Mouse (Mus musculus): ENCODE data around the gene Enho. TPM values are rescaled to one million over a fixed set of nuclear protein-coding genes. Genes with fewer than 3 reads are reported as not detected.
A peak's percentile ranks its signal among the peaks of the same experiment; 100 is the strongest.

Gene Enho
- polyA plus RNA-seq, 1 experiment from 2014 or later, result 7.6 TPM

DNA sequence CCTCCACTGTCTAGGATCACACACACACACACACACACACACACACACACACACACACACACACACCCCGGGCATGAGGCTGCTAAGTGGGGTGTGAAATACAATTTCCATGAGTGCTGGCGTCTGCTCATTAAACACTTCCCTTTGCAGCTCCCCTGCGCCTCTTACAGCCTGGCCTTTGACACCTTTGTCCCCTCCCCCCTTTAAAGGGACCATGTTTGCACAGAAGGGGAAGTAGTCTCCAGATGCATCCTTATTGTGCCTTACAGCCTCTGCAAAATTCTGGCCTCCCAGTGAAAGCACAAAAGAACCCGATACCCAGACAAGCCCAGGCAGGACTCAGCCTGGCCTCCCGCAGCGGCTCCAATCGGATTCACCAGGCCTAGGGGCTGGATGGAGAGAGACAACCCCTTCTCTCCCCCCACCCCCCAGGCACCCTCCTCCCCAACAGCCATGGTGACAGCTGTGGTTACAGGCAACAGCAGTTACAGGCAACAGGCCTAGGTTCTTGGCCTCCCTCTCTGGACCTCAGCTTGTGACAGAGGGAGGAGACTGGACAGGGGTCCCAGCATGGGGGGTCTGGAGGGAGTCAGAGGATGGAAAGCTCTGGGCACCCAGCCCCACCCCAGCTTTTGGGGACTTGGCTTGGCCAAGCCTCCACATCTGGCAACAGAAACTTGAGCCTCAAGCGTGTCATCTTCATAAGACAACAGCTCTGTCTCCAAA is 11.8 kb downstream of the Enho start:
- ATAC-seq, result peak; percentile 71
- Histone ChIP-seq H3K36me3 (ENCODE audit: control insufficient read depth, insufficient read depth, low read length) (no peaks in the 10 kb centered on the region), H3K9ac (ENCODE audit: low read depth, low read length) (0 out of 2 replicates have a peak overlapping the region, but pooled peaks have one; percentile 3), H3K4me1 (ENCODE audit: control insufficient read depth, insufficient read depth, low read length) (peaks cover 16% of the 10 kb centered on the region), H3K9me3 (ENCODE audit: control insufficient read depth, low read length) (no peaks in the 10 kb centered on the region), H3K27me3 (replicated peaks; ENCODE audit: control insufficient read depth, insufficient read depth, low read length) (no peaks in the 10 kb centered on the region), H3K27ac (ENCODE audit: low read length) (peak overlapping the region; percentile 60), H3K4me3 (ENCODE audit: low read length) (no peak overlapping the region), H3K4me2 (ENCODE audit: low read depth, low read length) (no peak overlapping the region)
- 17% methylated on average over 8 of the region's 8 CpGs for WGBS

DNA sequence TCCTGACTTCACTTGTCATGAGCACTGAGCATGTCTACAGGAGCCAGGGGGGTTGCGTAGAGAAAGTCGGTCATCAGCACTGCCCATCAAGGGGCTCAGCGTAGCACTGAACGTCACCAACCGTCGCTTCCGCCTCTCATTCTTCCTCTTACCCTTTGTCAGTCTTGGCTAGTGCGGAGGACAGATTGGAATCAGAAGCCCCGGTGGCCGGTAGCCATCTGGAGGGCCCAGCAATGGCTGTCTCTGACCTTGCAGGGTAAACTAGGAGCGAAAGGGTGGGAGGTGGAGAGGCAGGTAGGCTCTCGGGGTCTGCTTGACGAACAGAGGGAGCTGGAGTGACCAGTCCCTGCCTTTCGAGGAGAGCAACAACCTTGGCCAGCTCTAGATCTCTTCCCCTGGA is 18.1 kb downstream of the Enho start:
- Histone ChIP-seq H3K9me3 (ENCODE audit: control insufficient read depth, low read length) (no peaks in the 10 kb centered on the region), H3K4me2 (ENCODE audit: low read depth, low read length) (no peak overlapping the region), H3K9ac (ENCODE audit: low read depth, low read length) (no peak overlapping the region), H3K36me3 (ENCODE audit: control insufficient read depth, insufficient read depth, low read length) (no peaks in the 10 kb centered on the region), H3K27ac (ENCODE audit: low read length) (no peak overlapping the region), H3K4me3 (ENCODE audit: low read length) (no peak overlapping the region), H3K27me3 (replicated peaks; ENCODE audit: control insufficient read depth, insufficient read depth, low read length) (no peaks in the 10 kb centered on the region), H3K4me1 (ENCODE audit: control insufficient read depth, insufficient read depth, low read length) (no peaks in the 10 kb centered on the region)
- WGBS, result 87% methylated on average over 14 of the region's 14 CpGs
- no peak for ATAC-seq

DNA sequence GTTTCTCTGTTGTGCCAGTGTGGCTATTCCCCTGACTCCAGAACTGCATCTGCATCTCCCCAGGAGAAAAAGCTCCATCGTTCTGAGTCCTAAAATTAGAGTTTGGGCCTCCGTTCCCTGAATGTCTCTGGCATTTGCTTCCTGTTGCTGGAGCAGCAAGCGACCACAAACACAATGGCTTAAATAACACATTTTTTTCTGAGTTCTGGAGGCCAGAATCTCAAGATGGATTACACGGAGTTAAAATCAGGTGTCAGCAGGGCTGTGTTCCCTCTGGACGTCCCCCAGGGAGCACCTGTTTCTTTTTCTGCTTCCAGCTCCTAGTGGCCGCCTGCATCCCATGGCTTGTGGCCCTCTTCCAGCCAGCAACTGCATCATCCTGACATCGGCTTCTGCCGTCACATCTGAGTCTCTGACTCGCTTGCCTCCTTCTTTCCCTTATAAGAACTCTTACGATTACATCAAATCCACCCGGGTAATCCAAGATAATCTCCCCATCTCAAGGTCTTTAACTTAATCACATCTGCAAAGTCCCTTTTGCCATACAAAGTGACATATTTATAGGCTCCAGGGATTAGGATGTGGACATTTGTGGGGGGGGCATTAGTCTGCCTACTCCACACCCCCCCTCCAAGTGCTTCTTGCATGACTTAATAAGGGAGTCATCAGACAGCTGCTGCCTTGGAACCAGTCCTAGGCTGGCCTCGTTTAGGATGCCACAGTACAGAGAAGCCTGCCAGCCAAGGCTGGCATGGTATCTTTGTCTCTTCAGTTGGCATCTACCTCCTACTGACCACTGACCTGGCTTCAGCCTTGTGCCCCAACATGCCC is 21.0 kb downstream of the Enho start:
- WGBS, result 38% methylated on average over 12 of the region's 12 CpGs
- Histone ChIP-seq H3K36me3 (ENCODE audit: control insufficient read depth, insufficient read depth, low read length) (no peaks in the 10 kb centered on the region), H3K4me2 (ENCODE audit: low read depth, low read length) (no peak overlapping the region), H3K27ac (ENCODE audit: low read length) (no peak overlapping the region), H3K9ac (ENCODE audit: low read depth, low read length) (no peak overlapping the region), H3K4me1 (ENCODE audit: control insufficient read depth, insufficient read depth, low read length) (no peaks in the 10 kb centered on the region), H3K27me3 (replicated peaks; ENCODE audit: control insufficient read depth, insufficient read depth, low read length) (no peaks in the 10 kb centered on the region; the same call in 1 of the 2 replicates), H3K4me3 (ENCODE audit: low read length) (no peak overlapping the region), H3K9me3 (ENCODE audit: control insufficient read depth, low read length) (no peaks in the 10 kb centered on the region)
- no peak for ATAC-seq

DNA sequence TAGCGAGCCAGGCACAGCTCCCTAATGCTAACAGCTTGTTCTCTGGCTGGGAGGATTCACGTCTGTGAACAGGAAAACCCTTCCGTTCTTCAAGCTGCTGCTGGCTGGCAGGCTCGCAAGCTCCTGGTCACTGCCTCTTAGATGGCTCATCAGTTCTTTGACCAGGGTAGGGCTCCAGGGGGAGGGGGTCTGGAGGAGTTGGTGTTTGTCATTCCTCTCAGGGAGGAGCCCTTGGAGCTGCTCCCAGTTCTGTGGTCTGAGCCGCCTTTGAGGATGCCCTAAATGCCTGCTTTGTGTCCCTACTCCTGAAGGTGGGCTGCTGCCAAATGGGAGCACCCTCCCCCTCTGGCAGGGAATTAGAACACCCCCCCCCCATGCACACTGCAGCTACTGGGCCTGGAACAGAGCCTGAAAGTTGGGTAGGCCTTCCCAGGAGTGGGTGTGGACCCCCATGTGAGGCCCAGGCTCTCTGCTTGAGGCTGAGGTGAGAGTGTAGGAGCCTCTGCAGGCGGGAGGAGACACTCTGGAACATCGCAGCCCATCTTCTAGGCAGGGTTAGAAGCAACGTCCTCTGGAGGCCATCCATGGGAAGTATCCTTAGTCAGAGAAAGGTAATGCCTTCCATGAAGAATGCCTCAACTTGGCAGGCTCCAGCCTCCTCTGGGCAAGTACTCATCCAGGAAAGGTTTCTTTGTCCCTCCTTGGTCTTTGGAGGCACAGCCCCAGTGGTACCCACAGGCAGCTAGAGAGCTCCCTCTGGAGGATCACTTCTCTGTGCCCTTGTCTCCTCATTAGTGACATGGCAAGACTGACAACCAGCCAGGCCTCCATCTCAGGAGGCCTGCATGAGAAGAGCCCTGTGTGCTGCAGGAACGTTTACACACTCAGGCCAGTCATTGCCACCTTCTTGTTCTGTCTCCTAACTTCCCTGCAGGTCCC is 24.2 kb downstream of the Enho start:
- 55% methylated on average over 9 of the region's 9 CpGs for WGBS
- H3K27ac ChIP-seq (ENCODE audit: low read length), result no peak overlapping the region

DNA sequence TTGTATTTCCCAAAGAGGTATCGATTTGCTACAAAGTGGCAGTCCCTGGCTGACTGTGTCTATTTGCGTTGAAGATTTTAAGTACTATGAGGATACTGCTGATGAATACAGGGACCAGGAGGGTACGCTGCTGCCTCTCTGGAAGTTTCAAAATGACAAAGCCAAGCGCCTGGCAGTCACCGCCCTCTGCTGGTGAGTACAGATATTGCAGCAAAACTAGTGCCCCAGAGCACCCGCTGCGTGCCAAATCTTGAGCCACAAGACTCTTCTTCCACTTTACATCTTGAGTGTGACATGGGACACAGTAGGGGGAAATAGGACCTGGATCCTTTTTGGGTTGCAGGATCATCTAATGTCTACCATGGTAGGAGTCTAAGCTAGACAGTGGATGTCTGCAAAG is 26.0 kb downstream of the Enho start:
- 0 out of 2 replicates have a peak, but pooled peaks have one; percentile 26 for ATAC-seq
- no peak overlapping the region for H3K9ac ChIP-seq (ENCODE audit: low read depth, low read length)
- WGBS, result 7% methylated on average over 7 of the region's 7 CpGs
- no peak overlapping the region for H3K4me3 ChIP-seq (ENCODE audit: low read length)
- H3K36me3 ChIP-seq (ENCODE audit: control insufficient read depth, insufficient read depth, low read length), result no peaks in the 10 kb centered on the region
- H3K27me3 ChIP-seq (replicated peaks; ENCODE audit: control insufficient read depth, insufficient read depth, low read length), result no peaks in the 10 kb centered on the region; the same call in 1 of the 2 replicates
- H3K4me2 ChIP-seq (ENCODE audit: low read depth, low read length), result no peak overlapping the region
- H3K9me3 ChIP-seq (ENCODE audit: control insufficient read depth, low read length), result no peaks in the 10 kb centered on the region
- H3K4me1 ChIP-seq (ENCODE audit: control insufficient read depth, insufficient read depth, low read length), result no peaks in the 10 kb centered on the region
- no peak overlapping the region for H3K27ac ChIP-seq (ENCODE audit: low read length)

More for the DNA sequence above, 24.2 kb downstream of the Enho start:
- Histone ChIP-seq H3K4me1 (ENCODE audit: control insufficient read depth, insufficient read depth, low read length) (no peaks in the 10 kb centered on the region), H3K4me2 (ENCODE audit: low read depth, low read length) (no peak overlapping the region), H3K9ac (ENCODE audit: low read depth, low read length) (no peak overlapping the region), H3K36me3 (ENCODE audit: control insufficient read depth, insufficient read depth, low read length) (no peaks in the 10 kb centered on the region), H3K27me3 (replicated peaks; ENCODE audit: control insufficient read depth, insufficient read depth, low read length) (no peaks in the 10 kb centered on the region; the same call in 1 of the 2 replicates), H3K9me3 (ENCODE audit: control insufficient read depth, low read length) (no peaks in the 10 kb centered on the region), H3K4me3 (ENCODE audit: low read length) (no peak overlapping the region)
- peak; percentile 63; the same call in 1 of the 2 replicates for ATAC-seq

DNA sequence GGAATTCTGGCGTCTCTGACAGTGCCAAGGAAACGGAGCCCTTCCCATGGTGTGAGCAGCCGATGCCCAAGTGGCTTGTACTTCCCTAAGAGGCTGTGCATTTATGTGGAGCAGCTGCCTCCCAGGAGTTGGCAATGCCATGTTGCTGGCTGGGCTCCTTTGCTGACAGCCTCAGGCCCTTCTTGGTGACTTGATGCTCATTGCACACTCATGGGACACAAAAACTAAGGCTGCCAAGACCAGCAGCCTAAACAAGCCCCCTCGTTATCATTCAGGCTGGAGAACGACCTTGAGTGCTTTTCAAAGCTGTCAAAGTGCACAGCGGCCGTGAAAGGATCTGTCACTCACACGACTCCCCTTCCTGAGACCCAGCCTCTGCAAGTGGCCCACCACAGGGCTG is 28.0 kb downstream of the Enho start:
- Histone ChIP-seq H3K4me3 (ENCODE audit: low read length) (no peak overlapping the region), H3K27me3 (replicated peaks; ENCODE audit: control insufficient read depth, insufficient read depth, low read length) (no peaks in the 10 kb centered on the region; the same call in 1 of the 2 replicates), H3K27ac (ENCODE audit: low read length) (no peak overlapping the region), H3K36me3 (ENCODE audit: control insufficient read depth, insufficient read depth, low read length) (no peaks in the 10 kb centered on the region), H3K4me1 (ENCODE audit: control insufficient read depth, insufficient read depth, low read length) (no peaks in the 10 kb centered on the region), H3K9ac (ENCODE audit: low read depth, low read length) (no peak overlapping the region), H3K4me2 (ENCODE audit: low read depth, low read length) (no peak overlapping the region), H3K9me3 (ENCODE audit: control insufficient read depth, low read length) (no peaks in the 10 kb centered on the region)
- WGBS, result 57% methylated on average over 8 of the region's 8 CpGs
- ATAC-seq, result no peak

DNA sequence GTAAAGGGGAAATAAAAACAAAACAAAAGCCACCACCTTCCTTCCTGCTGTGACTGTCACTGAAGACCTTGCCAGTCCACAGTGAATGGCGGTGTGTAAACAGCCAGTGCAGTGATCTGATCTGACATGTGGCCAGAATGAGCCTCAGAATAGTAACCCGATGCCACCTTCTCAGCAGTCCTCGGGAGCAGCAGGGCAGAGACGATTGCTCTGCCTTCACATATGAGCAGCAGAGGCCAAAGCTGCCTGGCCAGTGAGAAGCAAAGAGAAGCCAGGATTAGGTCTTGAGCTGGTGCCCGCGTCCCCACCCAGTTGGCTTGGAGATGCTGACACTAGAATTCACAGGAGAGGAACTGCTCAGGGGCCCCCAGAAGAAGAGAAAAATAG is 29.5 kb downstream of the Enho start:
- H3K9me3 ChIP-seq (ENCODE audit: control insufficient read depth, low read length), result no peaks in the 10 kb centered on the region
- no peaks in the 10 kb centered on the region; the same call in 1 of the 2 replicates for H3K27me3 ChIP-seq (replicated peaks; ENCODE audit: control insufficient read depth, insufficient read depth, low read length)
- ATAC-seq, result no peak
- H3K4me3 ChIP-seq (ENCODE audit: low read length), result no peak overlapping the region
- no peak overlapping the region for H3K9ac ChIP-seq (ENCODE audit: low read depth, low read length)
- no peak overlapping the region for H3K27ac ChIP-seq (ENCODE audit: low read length)
- H3K36me3 ChIP-seq (ENCODE audit: control insufficient read depth, insufficient read depth, low read length), result no peaks in the 10 kb centered on the region
- H3K4me2 ChIP-seq (ENCODE audit: low read depth, low read length), result no peak overlapping the region
- WGBS, result 49% methylated on average over 6 of the region's 6 CpGs
- no peaks in the 10 kb centered on the region for H3K4me1 ChIP-seq (ENCODE audit: control insufficient read depth, insufficient read depth, low read length)

DNA sequence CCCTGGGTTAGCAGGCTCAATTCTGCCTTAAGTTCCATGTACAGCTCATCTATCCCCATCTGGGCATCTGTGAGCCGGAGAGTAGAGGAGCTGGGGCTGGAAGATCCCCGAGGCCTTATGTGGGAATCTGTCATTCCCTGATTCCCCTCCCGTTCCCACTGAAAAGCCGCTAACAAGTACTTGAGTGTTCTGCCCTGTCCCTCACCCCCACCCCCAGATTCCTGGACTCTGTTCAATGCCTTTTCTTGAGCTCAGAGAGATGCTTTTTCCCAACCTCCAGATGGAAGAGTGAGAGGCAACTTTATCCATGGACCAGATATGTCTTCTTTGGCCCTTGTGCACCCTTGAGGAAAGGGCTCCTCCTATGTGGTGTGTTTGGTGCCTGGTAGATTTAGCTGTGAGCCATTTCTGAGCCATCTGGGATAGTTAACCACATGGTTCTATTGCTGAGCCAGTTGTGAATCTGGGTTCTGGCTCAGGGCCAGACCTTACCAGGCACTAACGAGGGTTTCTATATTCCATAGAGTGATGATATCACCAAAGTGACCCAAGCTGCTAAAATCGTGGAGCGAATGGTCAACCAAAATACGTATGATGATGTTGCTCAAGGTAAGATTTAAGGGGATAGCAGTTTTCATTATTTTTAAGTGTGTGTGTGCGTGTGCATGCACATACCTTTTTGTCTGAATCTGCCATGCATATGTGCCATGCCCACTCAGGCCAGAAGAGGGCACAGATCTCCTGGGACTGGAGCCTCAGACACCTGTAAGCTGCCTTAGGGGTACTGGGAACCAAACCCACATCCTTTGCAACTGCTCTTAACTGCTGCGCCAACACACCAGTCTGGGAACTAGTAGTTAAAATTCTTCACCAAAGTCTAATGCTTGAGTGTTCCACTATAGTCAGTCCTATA is 30.2 kb downstream of the Enho start:
- no peak overlapping the region for H3K27ac ChIP-seq (ENCODE audit: low read length)
- H3K9me3 ChIP-seq (ENCODE audit: control insufficient read depth, low read length), result no peaks in the 10 kb centered on the region
- ATAC-seq, result no peak
- no peaks in the 10 kb centered on the region for H3K27me3 ChIP-seq (replicated peaks; ENCODE audit: control insufficient read depth, insufficient read depth, low read length)
- 73% methylated on average over 10 of the region's 10 CpGs for WGBS
- H3K4me2 ChIP-seq (ENCODE audit: low read depth, low read length), result no peak overlapping the region
- H3K36me3 ChIP-seq (ENCODE audit: control insufficient read depth, insufficient read depth, low read length), result no peaks in the 10 kb centered on the region
- H3K4me1 ChIP-seq (ENCODE audit: control insufficient read depth, insufficient read depth, low read length), result no peaks in the 10 kb centered on the region
- no peak overlapping the region for H3K9ac ChIP-seq (ENCODE audit: low read depth, low read length)
- no peak overlapping the region for H3K4me3 ChIP-seq (ENCODE audit: low read length)
